Mouse (Mus musculus) neural tube, embryonic 14.5 days (tissue): ENCODE measurements around the gene Ubqln1. TPM values are rescaled to one million over a fixed set of nuclear protein-coding genes. Genes with fewer than 3 reads are reported as not detected.

Experiments used
- ATAC-seq: fragments of 200-750 bp; cut with Nextera tagmentation; 2 replicates; pipeline ENCODE4 v1.8.0; 2017; ENCODE audit warnings: low read depth, mild to moderate bottlenecking, moderate TSS enrichment, moderate library complexity
- H3K27ac ChIP-seq: fragments of 300-500 bp; sonication (generic); 2 replicates; pipeline ENCODE4 v1.5.1; 2014; ENCODE audit warnings: low read depth, mild to moderate bottlenecking, control low read depth, low read length, moderate library complexity, mixed read lengths
- H3K27me3 ChIP-seq: fragments of 300-500 bp; sonication (generic); 2 replicates; pipeline ENCODE4 v1.6.1; 2014; ENCODE audit warnings: low read length; ENCODE audit not compliant: control insufficient read depth, insufficient read depth
- H3K36me3 ChIP-seq: fragments of 300-500 bp; sonication (generic); 2 replicates; pipeline ENCODE4 v1.6.1; 2014; ENCODE audit warnings: low read length, mixed read lengths; ENCODE audit not compliant: control insufficient read depth, insufficient read depth
- H3K4me1 ChIP-seq: fragments of 300-500 bp; sonication (generic); 2 replicates; pipeline ENCODE4 v1.6.1; 2014; ENCODE audit warnings: low read length; ENCODE audit not compliant: control insufficient read depth, insufficient read depth
- H3K4me2 ChIP-seq: fragments of 300-500 bp; sonication (generic); 2 replicates; pipeline ENCODE4 v1.6.1; 2014; ENCODE audit warnings: mild to moderate bottlenecking, low read depth, low read length, control low read depth
- H3K4me3 ChIP-seq: fragments of 300-500 bp; sonication (generic); 2 replicates; pipeline ENCODE4 v1.5.1; 2014; ENCODE audit warnings: low read depth, low read length, control low read depth, mixed read lengths
- H3K9ac ChIP-seq: fragments of 300-500 bp; sonication (generic); replicated peaks from 2 replicates; pipeline ENCODE4 v1.6.1; 2014; ENCODE audit warnings: low read depth, mild to moderate bottlenecking, control low read depth, low read length, mixed read lengths
- H3K9me3 ChIP-seq: fragments of 300-500 bp; sonication (generic); 2 replicates; pipeline ENCODE4 v1.6.1; 2016; ENCODE audit warnings: low read length; ENCODE audit not compliant: control insufficient read depth
- WGBS: fragments of 180-500 bp; shearing (Covaris S2); extraction: QIAGEN DNeasy Blood & Tissue Kit; methylation state at CpG from one replicate; pipeline ENCODE4 v1.1.7; 2014; 5-methylcytosine and 5-hydroxymethylcytosine counted together
- polyA plus RNA-seq: library from polyadenylated mRNA; unstranded; fragments of >200 nt; fragmentation: Nextera tagmentation; extraction: Ambion mirVana; gene quantifications from 2 replicates; pipeline ENCODE4 v1.2.1, GENCODE M21; 2014

Ubqln1 gene
- polyA plus RNA-seq, 1 experiment from 2014 or later: 108 TPM

GRCm38 (mm10) chr13:58206084-58206483 is 9.4 kb downstream of the Ubqln1 start:
- Histone ChIP-seq H3K27ac (no peak overlapping the region), H3K4me1 (no peaks in the 10 kb centered on the region), H3K36me3 (no peaks in the 10 kb centered on the region), H3K27me3 (no peaks in the 10 kb centered on the region), H3K4me2 (no peak overlapping the region), H3K9me3 (no peaks in the 10 kb centered on the region), H3K9ac (no peak overlapping the region), H3K4me3 (no peak overlapping the region)
- no peak for ATAC-seq
- 96% methylated on average over 4 of the region's 4 CpGs for WGBS

DNA sequence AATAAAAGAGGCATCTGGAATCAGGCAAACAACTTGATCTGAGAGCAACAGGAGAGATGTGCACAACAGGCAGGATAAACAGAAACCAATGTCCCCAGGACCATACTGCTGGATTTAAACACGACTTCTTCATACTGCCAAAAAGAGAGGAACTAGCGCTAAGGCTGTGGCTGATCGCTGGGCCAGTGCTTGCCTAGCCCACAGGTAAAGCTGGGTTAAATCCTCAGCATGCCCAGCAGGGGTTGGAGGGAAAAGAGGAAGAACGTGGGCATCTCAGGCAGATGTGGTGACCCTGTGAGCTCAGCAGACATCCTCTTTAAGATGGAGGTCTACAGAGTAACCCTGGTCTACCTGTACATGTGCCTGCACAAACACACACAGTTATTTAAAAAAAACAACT is 10.5 kb downstream of the Ubqln1 start:
- no peak for ATAC-seq
- Histone ChIP-seq H3K4me1 (no peaks in the 10 kb centered on the region), H3K4me3 (no peak overlapping the region), H3K9ac (no peak overlapping the region), H3K36me3 (no peaks in the 10 kb centered on the region), H3K4me2 (no peak overlapping the region), H3K27ac (no peak overlapping the region), H3K9me3 (no peaks in the 10 kb centered on the region), H3K27me3 (no peaks in the 10 kb centered on the region)
- WGBS: 63% methylated on average over 4 of the region's 4 CpGs

GRCm38 (mm10) chr13:58204202-58204601 is 11.3 kb downstream of the Ubqln1 start:
- no peak overlapping the region for H3K4me2 ChIP-seq
- no peaks in the 10 kb centered on the region for H3K27me3 ChIP-seq
- no peak for ATAC-seq
- H3K27ac ChIP-seq: no peak overlapping the region
- H3K9me3 ChIP-seq: no peaks in the 10 kb centered on the region
- no peak overlapping the region for H3K4me3 ChIP-seq
- no peak overlapping the region for H3K9ac ChIP-seq
- no peaks in the 10 kb centered on the region for H3K36me3 ChIP-seq
- WGBS: 95% methylated on average over 3 of the region's 3 CpGs
- H3K4me1 ChIP-seq: no peaks in the 10 kb centered on the region

DNA sequence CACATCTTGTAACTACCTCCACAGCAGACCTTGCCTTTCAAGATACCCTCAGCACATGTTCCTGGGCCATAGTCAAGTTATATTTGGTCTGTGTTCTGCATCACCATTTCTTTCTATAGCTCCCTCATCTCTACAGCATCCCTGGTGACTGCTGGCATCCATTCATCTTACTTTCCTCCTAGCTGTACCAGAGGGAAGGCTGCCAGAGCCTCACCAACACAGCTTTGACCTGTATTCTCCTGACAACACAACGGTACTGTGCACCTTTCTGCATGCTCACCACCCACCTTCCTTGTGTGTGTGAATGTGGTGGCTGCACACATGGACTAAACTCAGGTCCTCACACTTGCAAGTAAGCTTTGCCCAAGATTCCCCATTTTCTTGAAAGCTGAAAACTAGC is 12.6 kb downstream of the Ubqln1 start:
- Histone ChIP-seq H3K27me3 (no peaks in the 10 kb centered on the region), H3K4me1 (no peaks in the 10 kb centered on the region), H3K27ac (no peak overlapping the region), H3K9ac (no peak overlapping the region), H3K36me3 (peaks cover 3% of the 10 kb centered on the region; the same call in 1 of the 2 replicates), H3K4me3 (no peak overlapping the region), H3K4me2 (no peak overlapping the region), H3K9me3 (no peaks in the 10 kb centered on the region)
- 92% methylated on average over 1 of the region's 1 CpGs for WGBS
- no peak for ATAC-seq

DNA sequence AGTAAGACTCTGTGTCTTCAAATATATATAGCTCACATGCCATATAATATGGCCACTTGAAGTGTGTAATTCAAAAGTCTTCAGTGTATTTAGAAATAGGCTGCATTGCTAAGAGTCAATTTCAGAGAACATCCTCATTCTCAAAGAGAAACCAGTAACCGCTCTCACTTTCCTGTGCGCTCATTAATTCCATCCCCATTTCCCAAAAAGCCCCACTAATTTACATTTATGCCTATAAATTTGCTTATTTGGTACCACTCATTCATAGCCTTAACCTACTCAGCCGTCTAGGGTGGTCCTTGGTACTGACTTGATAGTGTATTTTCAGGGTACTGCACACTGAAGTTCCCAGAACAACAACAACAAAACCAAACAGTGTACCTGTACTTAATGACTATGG is 13.5 kb downstream of the Ubqln1 start:
- Histone ChIP-seq H3K9me3 (no peaks in the 10 kb centered on the region), H3K4me1 (no peaks in the 10 kb centered on the region), H3K4me3 (no peak overlapping the region), H3K27ac (no peak overlapping the region), H3K9ac (no peak overlapping the region), H3K27me3 (no peaks in the 10 kb centered on the region), H3K4me2 (no peak overlapping the region), H3K36me3 (peaks cover 7% of the 10 kb centered on the region; the same call in 1 of the 2 replicates)
- ATAC-seq: no peak
- WGBS: 94% methylated on average over 3 of the region's 3 CpGs

DNA sequence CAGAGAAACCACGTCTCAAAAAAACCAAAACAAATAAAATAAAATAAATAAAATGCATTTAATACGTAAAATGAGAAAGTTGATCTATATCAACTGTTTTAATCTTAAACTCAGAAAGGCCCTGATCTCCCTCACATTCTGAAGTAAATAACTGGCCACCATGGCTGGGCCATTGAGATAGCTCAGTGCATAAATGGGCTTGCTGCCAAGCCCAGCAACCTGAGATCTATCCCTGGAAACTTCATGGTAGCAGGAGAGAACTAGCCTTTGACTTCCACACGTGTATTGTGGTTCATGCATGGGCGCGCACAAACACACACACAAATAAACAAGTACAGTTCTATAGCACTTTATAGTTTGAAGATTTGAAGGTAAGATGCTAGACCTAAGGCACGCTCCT is 14.1 kb downstream of the Ubqln1 start:
- WGBS: 90% methylated on average over 6 of the region's 6 CpGs
- H3K9ac ChIP-seq: no peak overlapping the region
- no peak overlapping the region for H3K4me3 ChIP-seq
- no peak overlapping the region for H3K27ac ChIP-seq
- H3K4me1 ChIP-seq: no peaks in the 10 kb centered on the region
- H3K4me2 ChIP-seq: no peak overlapping the region
- no peaks in the 10 kb centered on the region for H3K9me3 ChIP-seq
- no peak for ATAC-seq
- peaks cover 7% of the 10 kb centered on the region; the same call in 1 of the 2 replicates for H3K36me3 ChIP-seq
- no peaks in the 10 kb centered on the region for H3K27me3 ChIP-seq

DNA sequence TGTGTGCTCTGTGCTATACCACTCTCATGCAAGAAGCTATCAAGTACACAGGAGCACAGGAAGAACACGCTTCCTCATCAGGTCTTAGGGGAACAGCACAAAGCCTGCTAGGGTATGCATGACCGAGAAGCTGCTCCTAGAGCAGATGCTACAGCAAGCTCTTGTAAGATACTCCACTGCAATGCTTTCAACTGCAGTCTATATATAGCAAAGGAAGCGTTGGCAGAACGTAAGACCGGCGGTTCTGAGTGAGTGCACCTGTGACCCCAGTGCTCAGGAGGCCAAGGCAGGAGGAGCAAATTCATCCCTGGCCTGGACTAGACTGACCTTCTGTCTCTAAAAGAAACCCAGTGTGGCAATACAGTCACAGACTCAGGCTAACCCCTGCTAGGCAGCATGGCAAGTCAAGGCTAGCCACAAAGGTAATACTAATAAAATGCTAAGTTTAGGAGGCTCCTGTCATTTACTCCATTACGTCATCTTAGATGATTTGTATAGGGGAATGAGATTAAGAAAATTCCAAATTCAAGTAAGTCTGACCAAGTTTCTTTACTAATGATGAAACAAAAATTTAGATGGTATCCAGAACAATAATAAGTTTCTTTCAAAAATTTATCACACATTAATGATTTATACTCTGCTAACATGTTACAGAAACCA is 17.3 kb downstream of the Ubqln1 start:
- no peaks in the 10 kb centered on the region for H3K4me1 ChIP-seq
- ATAC-seq: no peak

DNA sequence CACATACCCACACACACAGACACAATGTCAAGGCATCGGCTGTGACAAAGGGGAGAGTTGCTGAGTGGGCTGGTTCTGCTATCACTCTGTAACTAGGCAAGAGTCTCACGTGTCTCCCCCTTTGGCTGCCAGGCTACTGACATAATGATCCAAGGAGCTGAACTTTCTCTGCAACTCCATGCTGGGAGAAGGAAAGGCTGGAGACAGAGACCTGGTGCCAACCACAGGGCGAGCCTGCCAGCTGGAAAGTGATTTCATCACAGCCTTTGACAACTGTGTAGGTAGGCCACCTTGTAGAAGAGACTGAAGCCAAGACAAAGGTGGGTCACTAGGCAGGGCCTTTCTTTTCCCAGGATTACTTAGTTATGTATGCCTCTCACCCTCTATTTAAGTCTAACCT is 18.2 kb downstream of the Ubqln1 start:
- no peak for ATAC-seq
- Histone ChIP-seq H3K36me3 (peaks cover 19% of the 10 kb centered on the region; the same call in 1 of the 2 replicates), H3K9ac (no peak overlapping the region), H3K9me3 (no peaks in the 10 kb centered on the region), H3K27me3 (no peaks in the 10 kb centered on the region), H3K4me3 (no peak overlapping the region), H3K4me1 (no peaks in the 10 kb centered on the region), H3K4me2 (no peak overlapping the region), H3K27ac (no peak overlapping the region)
- 93% methylated on average over 3 of the region's 3 CpGs for WGBS

More for the DNA sequence above, 17.3 kb downstream of the Ubqln1 start:
- H3K36me3 ChIP-seq: peaks cover 19% of the 10 kb centered on the region; the same call in 1 of the 2 replicates
- H3K27ac ChIP-seq: no peak overlapping the region
- H3K4me2 ChIP-seq: no peak overlapping the region
- H3K9me3 ChIP-seq: no peaks in the 10 kb centered on the region
- H3K9ac ChIP-seq: no peak overlapping the region
- H3K27me3 ChIP-seq: no peaks in the 10 kb centered on the region
- 96% methylated on average over 7 of the region's 7 CpGs for WGBS
- no peak overlapping the region for H3K4me3 ChIP-seq

DNA sequence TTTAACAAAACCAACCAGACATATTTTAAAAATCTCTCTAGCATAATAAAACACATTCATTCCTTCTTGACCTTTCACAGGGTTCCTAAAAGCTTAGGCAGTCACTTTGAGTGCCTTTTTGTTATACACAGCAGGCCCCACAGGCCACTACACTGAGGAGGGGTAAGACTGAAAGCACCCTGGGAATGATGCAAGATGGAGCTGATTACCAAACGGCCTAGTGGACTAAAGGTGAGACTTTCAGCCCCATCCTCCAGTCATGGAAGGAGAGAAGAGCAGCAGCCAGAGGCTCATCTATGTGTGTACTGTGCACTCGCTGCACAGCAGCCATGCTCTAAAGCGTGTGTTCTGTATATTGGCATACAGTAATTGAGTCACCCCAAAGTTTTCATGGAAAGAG is 20.5 kb downstream of the Ubqln1 start:
- peaks cover 32% of the 10 kb centered on the region; the same call in 1 of the 2 replicates for H3K36me3 ChIP-seq
- no peaks in the 10 kb centered on the region for H3K9me3 ChIP-seq
- H3K4me3 ChIP-seq: no peak overlapping the region
- H3K9ac ChIP-seq: no peak overlapping the region
- whole genome bisulfite sequencing: 82% methylated on average over 3 of the region's 3 CpGs
- H3K27me3 ChIP-seq: no peaks in the 10 kb centered on the region
- H3K27ac ChIP-seq: no peak overlapping the region
- no peaks in the 10 kb centered on the region for H3K4me1 ChIP-seq
- H3K4me2 ChIP-seq: no peak overlapping the region
- no peak for ATAC-seq
